Mouse (Mus musculus) heart, embryonic 10.5 days (tissue): Measurements from ENCODE around the gene Slc41a2. TPM values are rescaled to one million over a fixed set of nuclear protein-coding genes. Genes with fewer than 3 reads are reported as not detected.
A peak's percentile ranks its signal among the peaks of the same experiment; 100 is the strongest.
"Not testable (repeated sequence)": the region's sequence is repeated elsewhere in the genome, so short reads cannot be mapped to it uniquely, and the experiment has no call there.

Experiments
- DNase-seq: peaks from one replicate; pipeline ENCODE4 v3.0.0-alpha.2; 2017; ENCODE audit warnings: low spot score
- H3K27ac ChIP-seq: fragments of 300-500 bp; sonication (generic); 2 replicates; pipeline ENCODE4 v1.5.1; 2016; ENCODE audit warnings: mild to moderate bottlenecking
- H3K27me3 ChIP-seq: fragments of 300-500 bp; sonication (generic); 2 replicates; pipeline ENCODE4 v1.6.1; 2016; ENCODE audit warnings: mild to moderate bottlenecking; ENCODE audit not compliant: poor library complexity, insufficient read depth, severe bottlenecking
- H3K36me3 ChIP-seq: fragments of 300-500 bp; sonication (generic); 2 replicates; pipeline ENCODE4 v1.6.1; 2016; ENCODE audit warnings: mild to moderate bottlenecking, moderate library complexity
- H3K4me1 ChIP-seq: fragments of 300-500 bp; sonication (generic); 2 replicates; pipeline ENCODE4 v1.6.1; 2016; ENCODE audit warnings: mild to moderate bottlenecking
- H3K4me3 ChIP-seq: fragments of 300-500 bp; sonication (generic); 2 replicates; pipeline ENCODE4 v1.5.1; 2016; ENCODE audit warnings: mild to moderate bottlenecking, moderate library complexity
- H3K9me3 ChIP-seq: fragments of 300-500 bp; sonication (generic); 2 replicates; pipeline ENCODE4 v1.6.1; 2016; ENCODE audit warnings: mild to moderate bottlenecking, moderate library complexity
- WGBS: fragments of 180-500 bp; shearing (Covaris S2); methylation state at CpG from one replicate; pipeline ENCODE4 v1.1.7; 2016; 5-methylcytosine and 5-hydroxymethylcytosine counted together
- polyA plus RNA-seq: library from polyadenylated mRNA; unstranded; fragments of >200 nt; fragmentation: Nextera tagmentation; extraction: Ambion mirVana; gene quantifications from 2 replicates; pipeline ENCODE4 v1.2.1, GENCODE M21; 2016

Gene Slc41a2
- 0.15 and 0.47 TPM in 2 replicates for polyA plus RNA-seq

DNA sequence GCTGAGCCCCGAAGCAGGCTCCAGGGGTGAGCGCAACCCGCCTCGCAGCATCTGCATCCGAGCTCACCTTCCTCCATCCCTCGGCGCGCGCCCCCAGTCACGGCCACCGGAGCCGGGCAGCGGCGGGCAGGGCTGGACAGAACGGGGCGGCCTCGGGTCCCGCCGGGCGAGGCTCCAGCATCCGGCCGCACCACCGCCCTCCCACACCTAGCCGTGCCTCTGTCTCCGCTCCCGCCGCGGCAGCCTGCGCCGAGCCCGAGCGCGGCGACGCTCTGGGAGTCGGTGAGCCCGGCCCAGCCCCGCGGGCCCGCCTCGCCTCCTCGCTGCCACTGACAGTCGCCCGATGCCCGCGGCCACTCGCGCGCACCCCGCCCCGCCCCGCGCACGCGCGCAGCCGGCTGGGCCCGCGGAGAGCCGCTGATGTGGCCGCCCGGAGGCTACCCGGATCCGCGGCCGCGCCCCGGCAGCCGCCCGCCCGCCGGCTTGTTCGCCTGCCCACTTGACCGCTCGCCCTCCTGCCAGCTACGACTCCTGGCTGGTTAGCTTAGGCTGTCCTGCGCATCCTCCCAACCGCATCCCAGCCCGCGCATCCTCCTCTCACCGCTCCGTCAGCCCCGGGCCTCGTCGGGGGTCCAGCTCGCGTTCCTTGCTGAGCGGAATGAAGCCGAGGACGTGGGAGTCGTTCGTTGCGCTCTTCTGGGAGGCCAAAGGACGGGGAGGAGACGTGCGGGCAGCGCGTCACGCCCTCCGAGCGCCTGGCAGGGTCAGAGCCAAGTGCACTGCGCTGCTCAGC is at the start of gene Slc41a2:
Slc41a2 (minus strand) TSS at position 724 of the 793 bp plus-strand sequence.
- under 1% methylated on average over 95 of the region's 102 CpGs for WGBS
- Histone ChIP-seq H3K27me3 (peaks cover 76% of the 10 kb centered on the region), H3K9me3 (no peaks in the 10 kb centered on the region), H3K4me1 (peaks cover 10% of the 10 kb centered on the region; the same call in 1 of the 2 replicates), H3K27ac (peak within 1 kb of the TSS; percentile 76), H3K4me3 (peak within 1 kb of the TSS; percentile 80), H3K36me3 (no peaks in the 10 kb centered on the region)
- DNase-seq = no peak

DNA sequence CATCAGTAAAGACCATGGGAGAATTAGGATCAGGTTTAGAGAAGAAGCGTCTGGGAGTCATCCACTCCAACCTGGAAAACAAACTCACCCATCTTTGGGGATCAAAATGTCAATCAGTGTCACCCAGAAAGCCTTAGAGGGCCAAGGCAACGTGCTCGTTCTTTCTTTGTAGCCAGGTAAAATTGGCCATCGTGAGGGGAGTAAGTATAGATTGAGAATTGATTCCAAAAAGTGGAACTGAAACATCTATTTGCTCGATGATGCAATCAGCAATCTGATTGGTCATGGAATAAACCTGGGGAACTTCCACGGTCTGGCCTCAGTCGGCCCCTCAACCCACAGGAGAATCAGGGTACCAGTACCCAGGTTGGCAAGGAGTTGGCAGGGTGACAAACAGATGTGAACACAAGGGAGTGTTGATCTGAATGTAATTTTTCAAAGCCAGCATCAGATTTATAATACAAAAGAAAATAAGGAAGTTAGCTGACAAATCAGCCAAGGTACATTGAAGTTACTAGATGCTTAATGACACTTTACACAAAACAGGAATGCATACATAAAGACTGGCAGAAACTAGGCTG is 47.7 kb upstream of the Slc41a2 start:
- DNase-seq = no peak
- Histone ChIP-seq H3K4me1 (no peaks in the 10 kb centered on the region), H3K4me3 (no peak overlapping the region), H3K27me3 (no peaks in the 10 kb centered on the region), H3K27ac (no peak overlapping the region), H3K9me3 (no peaks in the 10 kb centered on the region), H3K36me3 (peaks cover 25% of the 10 kb centered on the region)
- 93% methylated on average over 7 of the region's 7 CpGs for WGBS

DNA sequence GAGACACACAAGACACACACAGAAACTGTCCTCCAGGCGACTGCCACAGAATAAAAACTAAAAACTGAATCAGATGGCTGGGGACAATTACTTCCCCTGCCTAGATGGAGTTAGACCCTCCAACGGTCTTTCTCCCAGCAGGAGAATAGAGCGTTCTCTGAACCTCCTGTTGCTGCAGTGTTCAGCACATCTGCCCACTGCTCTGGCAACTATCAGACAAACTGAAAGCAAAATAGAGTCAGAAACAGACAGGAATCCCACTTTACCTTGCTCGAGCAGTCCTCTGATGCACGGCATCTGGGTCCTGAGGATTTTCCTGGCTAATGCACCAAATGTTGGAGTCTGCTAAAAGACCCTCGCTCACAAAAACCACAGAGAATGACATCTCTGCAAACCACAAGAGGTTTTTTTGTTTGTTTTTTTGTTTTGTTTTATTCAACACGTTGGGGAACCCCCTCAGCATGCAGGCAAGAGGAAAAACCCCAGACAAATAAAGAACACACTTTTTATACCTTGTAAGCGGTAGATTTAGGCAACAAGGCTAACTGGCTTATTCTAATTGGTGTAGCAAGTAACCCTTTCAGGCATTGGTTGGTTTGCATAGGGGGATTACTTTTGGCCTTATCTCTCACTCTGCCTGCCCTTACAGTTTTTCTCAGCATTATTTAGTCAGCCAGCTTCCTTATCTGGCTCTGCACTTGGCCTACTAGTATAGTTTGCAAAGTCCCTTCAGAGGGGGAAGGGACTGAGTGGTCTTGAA is 47.0 kb upstream of the Slc41a2 start:
- no peak for DNase-seq
- 89% methylated on average over 8 of the region's 8 CpGs for WGBS
- Histone ChIP-seq H3K27me3 (no peaks in the 10 kb centered on the region), H3K27ac (no peak overlapping the region), H3K4me1 (no peaks in the 10 kb centered on the region), H3K9me3 (no peaks in the 10 kb centered on the region), H3K36me3 (peaks cover 31% of the 10 kb centered on the region), H3K4me3 (no peak overlapping the region)

DNA sequence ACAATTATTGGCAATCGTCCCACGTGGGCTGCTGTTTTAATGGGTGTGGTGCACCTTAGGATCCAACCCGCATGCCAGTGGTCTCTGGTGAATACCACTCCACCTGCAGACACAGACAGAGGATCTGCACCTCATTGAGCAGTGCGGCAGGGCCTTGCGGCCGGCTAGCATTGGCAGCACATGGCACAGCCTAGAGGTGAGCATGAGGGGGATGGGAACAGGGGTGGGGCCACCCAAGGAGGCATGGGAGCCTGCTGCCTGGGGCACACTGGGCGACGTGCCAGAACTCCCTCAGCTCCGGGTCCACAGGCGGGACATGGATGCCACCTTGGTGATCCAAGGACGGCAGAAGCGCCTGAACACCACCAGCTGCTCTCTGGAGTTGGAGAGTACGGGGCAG is 46.2 kb upstream of the Slc41a2 start:
- DNase-seq = peak; percentile 58
- 92% methylated on average over 13 of the region's 13 CpGs for WGBS
- H3K27me3 ChIP-seq = no peaks in the 10 kb centered on the region
- no peaks in the 10 kb centered on the region for H3K4me1 ChIP-seq
- no peak overlapping the region for H3K4me3 ChIP-seq
- H3K27ac ChIP-seq = no peak overlapping the region
- no peaks in the 10 kb centered on the region for H3K9me3 ChIP-seq
- peaks cover 38% of the 10 kb centered on the region for H3K36me3 ChIP-seq

DNA sequence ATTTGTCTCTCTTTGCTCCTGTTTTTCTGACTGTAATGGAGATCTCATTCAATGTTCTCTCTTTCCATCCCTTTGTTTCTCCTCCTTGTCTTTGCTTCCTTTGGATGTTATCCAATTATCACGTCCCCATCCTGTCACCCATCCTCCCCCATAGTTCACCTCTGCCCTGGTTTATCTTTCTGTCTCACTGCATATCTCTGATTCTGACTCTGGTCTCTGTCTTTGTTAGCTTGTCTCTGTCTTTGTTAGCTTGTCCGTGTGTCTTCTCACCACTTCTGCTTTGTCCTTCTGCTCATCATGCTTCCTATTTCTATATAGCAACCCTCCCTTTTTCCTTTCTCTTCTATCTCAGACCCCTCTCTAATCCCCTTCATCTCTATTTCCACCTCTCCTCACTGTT is 45.3 kb upstream of the Slc41a2 start:
- Histone ChIP-seq H3K4me3 (no peak overlapping the region), H3K27ac (no peak overlapping the region), H3K36me3 (peaks cover 41% of the 10 kb centered on the region), H3K4me1 (no peaks in the 10 kb centered on the region), H3K9me3 (no peaks in the 10 kb centered on the region), H3K27me3 (no peaks in the 10 kb centered on the region)
- peak; percentile 3 for DNase-seq
- WGBS = 64% methylated on average over 2 of the region's 2 CpGs

DNA sequence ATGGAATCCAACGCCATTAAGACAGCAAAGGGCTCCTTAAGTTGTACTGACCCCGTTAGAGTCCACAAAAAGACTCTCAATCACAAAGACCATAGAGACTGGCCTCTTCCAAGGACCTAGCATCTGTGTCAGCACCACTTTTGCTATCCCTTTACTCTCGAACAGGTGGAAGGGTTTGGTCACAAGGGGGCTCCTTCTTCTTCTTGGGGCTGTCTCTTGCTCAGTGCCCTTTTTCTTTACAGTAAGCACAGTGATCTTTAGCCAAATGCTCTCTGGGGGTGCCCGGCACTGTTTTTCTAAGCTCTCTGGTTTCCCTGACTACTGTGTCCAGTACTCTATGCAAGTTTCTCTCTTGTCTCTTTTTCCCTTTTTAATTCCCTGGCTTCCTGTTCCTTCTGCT is 44.8 kb upstream of the Slc41a2 start:
- H3K27ac ChIP-seq = no peak overlapping the region
- WGBS = 81% methylated on average over 4 of the region's 4 CpGs
- H3K27me3 ChIP-seq = no peaks in the 10 kb centered on the region
- DNase-seq = peak; percentile 63
- H3K4me1 ChIP-seq = no peaks in the 10 kb centered on the region
- no peak overlapping the region for H3K4me3 ChIP-seq
- H3K9me3 ChIP-seq = no peaks in the 10 kb centered on the region
- peaks cover 41% of the 10 kb centered on the region for H3K36me3 ChIP-seq

DNA sequence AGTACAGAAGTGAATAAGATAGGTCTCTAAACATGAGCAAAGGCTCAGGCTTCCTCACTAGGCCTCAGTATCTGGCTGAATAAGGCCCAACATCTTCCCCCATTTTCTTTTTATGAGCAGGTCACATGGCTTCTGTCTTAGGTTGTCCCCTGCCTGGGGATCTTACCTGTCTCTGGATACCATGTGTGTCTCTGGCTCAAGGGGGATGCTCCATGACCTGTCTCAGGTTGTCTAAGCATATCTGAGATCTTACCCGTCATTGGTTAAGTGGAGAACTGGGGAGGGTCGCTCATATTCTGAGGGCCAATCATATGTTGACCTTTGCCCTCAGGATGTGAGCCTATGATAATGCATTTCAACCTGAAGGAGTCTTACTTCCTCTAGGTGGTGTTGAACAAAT is 42.8 kb upstream of the Slc41a2 start:
- no peaks in the 10 kb centered on the region for H3K9me3 ChIP-seq
- 89% methylated on average over 2 of the region's 2 CpGs for WGBS
- H3K4me1 ChIP-seq = no peaks in the 10 kb centered on the region
- peaks cover 40% of the 10 kb centered on the region for H3K36me3 ChIP-seq
- H3K27ac ChIP-seq = no peak overlapping the region
- H3K4me3 ChIP-seq = no peak overlapping the region
- DNase-seq = peak; percentile 64
- H3K27me3 ChIP-seq = no peaks in the 10 kb centered on the region

DNA sequence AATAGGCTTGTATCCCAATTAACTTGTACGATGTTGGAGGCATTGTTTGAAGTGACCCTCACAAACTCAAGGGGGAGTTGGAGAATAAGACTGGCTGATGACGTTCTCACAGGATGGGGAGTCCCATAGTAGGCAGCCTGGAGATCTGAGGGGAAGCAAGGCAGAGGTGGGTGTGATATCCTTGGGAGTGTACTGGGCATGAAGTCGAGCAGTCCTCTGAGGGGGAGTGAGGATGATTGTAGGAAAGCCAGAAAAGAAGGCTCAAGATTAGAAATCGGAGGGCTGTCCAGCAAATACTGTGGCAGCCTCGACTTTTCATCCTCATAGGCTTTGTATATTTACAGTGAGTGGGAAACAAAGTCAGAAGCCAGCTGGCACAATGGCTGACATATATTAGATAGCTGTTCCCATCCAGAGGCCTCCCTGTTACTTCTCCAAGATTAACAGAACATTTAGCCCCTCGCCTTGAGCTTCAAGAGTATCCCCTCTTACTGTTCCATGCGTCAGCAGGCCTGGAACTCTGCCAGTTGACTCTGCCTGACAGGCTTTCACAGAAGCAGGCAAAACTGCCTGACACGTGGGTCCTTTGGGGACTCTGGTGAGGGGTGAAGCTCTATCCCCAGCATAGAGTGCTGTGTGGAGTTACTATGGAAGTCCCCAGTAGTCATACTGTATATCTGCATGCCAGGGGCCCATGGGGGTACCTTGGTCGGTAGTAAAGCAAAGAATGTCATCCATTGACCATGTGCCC is 40.6 kb upstream of the Slc41a2 start:
- peaks cover 38% of the 10 kb centered on the region for H3K36me3 ChIP-seq
- no peak overlapping the region for H3K27ac ChIP-seq
- 82% methylated on average over 9 of the region's 9 CpGs for whole genome bisulfite sequencing
- H3K4me1 ChIP-seq = no peaks in the 10 kb centered on the region
- peak; percentile 72 for DNase-seq
- H3K4me3 ChIP-seq = no peak overlapping the region
- no peaks in the 10 kb centered on the region for H3K27me3 ChIP-seq
- H3K9me3 ChIP-seq = no peaks in the 10 kb centered on the region

DNA sequence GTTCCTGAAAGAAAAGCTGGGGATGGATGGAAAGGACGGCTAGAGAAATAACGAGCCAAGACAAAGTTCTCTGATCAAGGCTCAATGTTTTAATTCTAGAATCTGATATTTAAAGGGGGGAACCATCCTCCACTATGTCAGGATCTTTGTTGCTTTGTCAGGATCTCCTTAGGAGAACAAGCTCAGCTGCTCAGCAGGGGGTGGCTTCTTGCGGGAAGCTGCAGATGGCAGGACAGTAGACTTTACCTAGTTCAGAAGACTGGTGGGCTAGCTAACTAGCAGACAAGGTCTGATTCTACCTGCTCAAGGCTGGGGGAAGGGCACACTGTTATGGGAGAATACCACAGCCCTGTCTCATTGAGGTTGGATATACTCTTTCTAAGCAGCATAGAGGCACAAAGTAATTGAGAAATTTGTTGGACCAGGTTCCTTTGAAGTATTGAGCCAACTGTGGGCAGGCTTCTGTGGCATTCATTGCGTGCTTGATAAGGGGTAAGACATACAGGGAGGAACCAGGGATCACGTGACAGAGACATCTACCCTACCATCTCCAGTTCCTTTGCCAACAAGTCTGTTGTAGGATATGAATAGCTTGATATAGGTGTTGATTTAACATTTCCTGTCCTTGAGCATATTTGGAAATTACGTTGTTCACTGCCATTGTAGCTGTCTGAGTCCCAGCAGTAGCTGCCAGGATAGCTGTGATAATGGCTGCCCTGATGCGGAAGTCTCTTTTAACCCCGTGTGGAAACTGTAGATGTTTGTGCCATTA is 39.4 kb upstream of the Slc41a2 start:
- 80% methylated on average over 8 of the region's 8 CpGs for WGBS
- Histone ChIP-seq H3K27ac (no peak overlapping the region), H3K9me3 (no peaks in the 10 kb centered on the region), H3K4me3 (no peak overlapping the region), H3K36me3 (peaks cover 39% of the 10 kb centered on the region), H3K27me3 (no peaks in the 10 kb centered on the region), H3K4me1 (no peaks in the 10 kb centered on the region)
- DNase-seq = peak; percentile 55

DNA sequence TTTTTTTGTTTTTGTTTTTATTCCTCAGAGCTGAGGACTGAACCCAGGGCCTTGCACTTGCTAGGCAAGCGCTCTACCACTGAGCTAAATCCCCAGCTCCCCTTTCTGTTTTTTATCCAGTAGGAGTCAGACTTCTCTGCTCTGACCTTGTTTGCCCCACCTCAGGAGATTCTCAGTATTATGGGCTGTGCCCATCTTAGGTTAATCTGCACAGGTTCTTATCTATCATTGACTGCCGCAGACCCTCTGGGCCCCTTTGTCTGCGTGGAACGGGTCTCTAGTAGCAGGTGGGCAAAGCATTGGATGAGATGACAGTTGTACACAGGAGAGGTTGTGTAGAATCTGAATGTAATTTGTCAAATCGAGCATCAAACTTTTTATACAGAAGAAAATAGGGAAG is 37.8 kb upstream of the Slc41a2 start:
- 89% methylated on average over 5 of the region's 5 CpGs for WGBS
- H3K36me3 ChIP-seq = peaks cover 51% of the 10 kb centered on the region

DNA sequence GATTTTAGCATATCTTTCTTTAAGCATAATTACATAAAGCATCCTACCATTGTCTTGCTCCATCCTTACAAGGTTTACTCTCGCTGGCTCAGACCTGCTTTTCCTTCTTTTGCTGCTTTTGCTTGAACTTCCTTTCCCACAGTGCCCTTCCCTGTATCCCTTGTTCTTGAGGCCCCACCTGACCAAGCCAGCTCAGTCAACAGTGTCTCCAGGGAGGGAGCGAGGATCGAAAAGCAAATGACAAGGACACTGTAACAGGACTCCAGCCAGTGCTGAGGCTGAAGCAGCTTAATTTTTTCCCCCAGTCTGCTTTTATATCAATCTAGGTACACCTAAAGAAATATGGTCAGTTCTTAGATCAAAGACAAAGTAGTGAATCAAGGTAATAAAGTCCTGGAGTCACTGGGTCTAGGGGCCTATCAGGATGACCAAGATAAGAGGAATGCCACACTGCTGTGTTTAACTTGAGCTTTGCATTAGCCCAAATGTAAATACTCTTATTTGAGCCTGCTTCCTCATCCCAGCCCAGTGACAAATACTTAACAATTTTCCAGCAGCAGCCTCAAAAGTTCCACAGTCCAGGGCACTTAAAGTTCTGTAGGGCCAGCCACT is 36.5 kb upstream of the Slc41a2 start:
- H3K36me3 ChIP-seq = peaks cover 45% of the 10 kb centered on the region
- H3K4me1 ChIP-seq = no peaks in the 10 kb centered on the region
- no peak overlapping the region for H3K4me3 ChIP-seq
- H3K27ac ChIP-seq = no peak overlapping the region
- no peaks in the 10 kb centered on the region for H3K9me3 ChIP-seq
- 86% methylated on average over 3 of the region's 3 CpGs for whole genome bisulfite sequencing
- no peaks in the 10 kb centered on the region for H3K27me3 ChIP-seq
- peak; percentile 19 for DNase-seq

More for the DNA sequence above, 37.8 kb upstream of the Slc41a2 start:
- H3K27me3 ChIP-seq, H3K27ac ChIP-seq, H3K4me1 ChIP-seq, H3K4me3 ChIP-seq, H3K9me3 ChIP-seq: not testable (repeated sequence)
- peak; percentile 7 for DNase-seq

DNA sequence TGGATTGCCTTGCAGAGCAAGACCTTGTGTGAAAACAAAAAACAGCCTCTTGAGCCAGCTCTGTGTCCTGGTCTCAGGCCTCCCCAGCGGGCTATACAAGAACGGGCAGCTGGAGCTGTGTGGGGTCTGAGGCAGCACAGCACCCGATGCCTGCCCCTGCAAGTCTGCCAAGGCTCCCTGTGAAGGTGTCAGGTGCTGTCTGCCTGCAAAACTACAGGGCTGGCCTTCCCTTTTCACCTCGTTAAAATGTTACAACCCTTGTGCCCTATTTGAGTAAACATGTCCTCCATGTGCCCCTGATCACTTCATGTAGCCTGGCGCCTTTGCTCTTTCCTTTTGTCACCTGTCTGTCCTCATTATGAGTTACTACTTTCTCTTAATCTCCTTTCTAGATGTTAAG is 31.2 kb upstream of the Slc41a2 start:
- H3K27me3 ChIP-seq = peaks cover 5% of the 10 kb centered on the region; the same call in 1 of the 2 replicates
- no peak overlapping the region for H3K27ac ChIP-seq
- no peaks in the 10 kb centered on the region for H3K4me1 ChIP-seq
- peaks cover 75% of the 10 kb centered on the region for H3K36me3 ChIP-seq
- DNase-seq = peak; percentile 68
- H3K4me3 ChIP-seq = no peak overlapping the region
- H3K9me3 ChIP-seq = no peaks in the 10 kb centered on the region
- WGBS = 82% methylated on average over 5 of the region's 5 CpGs
